ENCODE assay signal across 14 mouse cellular contexts in genomic region chr14:77272248-77272930, GRCm38 (mm10).
A peak's percentile ranks its signal among the peaks of the same experiment; 100 is the strongest.
DNase-seq lines count a peak whose midpoint lies in the region; ATAC-seq and TF ChIP-seq lines count a peak whose summit lies in the region.
"Had no signal": no experiment of that assay in that cellular context is flagged by ENCODE, and none has a peak within 500 bp of the region (broad histone marks: within the 10 kb centered on the region; RNA-seq: fewer than 3 reads in every experiment).

No protein-coding gene starts in this region.

- no peak overlapping the region for H3K4me3 ChIP-seq in kidney, embryonic 15.5 days (replicated peaks)
- no peak overlapping the region for H3K4me3 ChIP-seq in embryonic facial prominence, embryonic 14.5 days (ENCODE audit: low read depth, low read length)
- H3K4me3 ChIP-seq in hindbrain, postnatal 0 days (ENCODE audit: low read length) = no peak overlapping the region
- H3K4me3 ChIP-seq: heart, adult 2 months had no signal

- H3K9me3 ChIP-seq in kidney, embryonic 15.5 days (replicated peaks) = no peaks in the 10 kb centered on the region
- H3K9me3 ChIP-seq in embryonic facial prominence, embryonic 14.5 days (ENCODE audit: control insufficient read depth, low read length) = no peaks in the 10 kb centered on the region
- no peaks in the 10 kb centered on the region for H3K9me3 ChIP-seq in hindbrain, postnatal 0 days (ENCODE audit: low read length)

- TF ChIP-seq CTCF in hindbrain, postnatal 0 days (IDR thresholded peaks at IDR 0.05; ENCODE audit: low read depth) = no peak

- ATAC-seq in cerebellum, adult (ENCODE audit: insufficient number of reproducible peaks, low FRiP score, low TSS enrichment) = no peak
- no peak for ATAC-seq in kidney, embryonic 15.5 days (replicated peaks; ENCODE audit: low FRiP score)
- 0 out of 2 replicates have a peak, but pooled peaks have one; percentile 41 for ATAC-seq in embryonic facial prominence, embryonic 14.5 days (ENCODE audit: low read depth)
- ATAC-seq in hindbrain, postnatal 0 days = no peak
- ATAC-seq: inflammation-experienced regulatory T-cells, adult 6 months had no signal

- H3K4me1 ChIP-seq in kidney, embryonic 15.5 days = peaks cover 6% of the 10 kb centered on the region; the same call in 1 of the 2 replicates
- 0 out of 2 replicates have a peak, but pooled peaks cover 6% of the 10 kb centered on the region for H3K4me1 ChIP-seq in embryonic facial prominence, embryonic 14.5 days (ENCODE audit: control insufficient read depth, insufficient read depth, low read length)
- H3K4me1 ChIP-seq in hindbrain, postnatal 0 days (ENCODE audit: insufficient read depth, low read length) = 0 out of 2 replicates have a peak, but pooled peaks cover 5% of the 10 kb centered on the region

- H3K9ac ChIP-seq in kidney, embryonic 15.5 days = no peak overlapping the region
- H3K9ac ChIP-seq in embryonic facial prominence, embryonic 14.5 days (ENCODE audit: low read depth, low read length) = no peak overlapping the region
- H3K9ac ChIP-seq in hindbrain, postnatal 0 days (replicated peaks; ENCODE audit: low read length) = no peak overlapping the region
- H3K9ac ChIP-seq: liver, embryonic 14.5 days had no signal

- H3K36me3 ChIP-seq in kidney, embryonic 15.5 days = no peaks in the 10 kb centered on the region
- H3K36me3 ChIP-seq in embryonic facial prominence, embryonic 14.5 days (ENCODE audit: control insufficient read depth, insufficient read depth, low read length) = no peaks in the 10 kb centered on the region
- no peaks in the 10 kb centered on the region for H3K36me3 ChIP-seq in hindbrain, postnatal 0 days (ENCODE audit: insufficient read depth, low read length)

- H3K4me2 ChIP-seq in kidney, embryonic 15.5 days = 0 out of 2 replicates have a peak overlapping the region, but pooled peaks have one; percentile 10
- peak overlapping the region; percentile 17; the same call in 1 of the 2 replicates for H3K4me2 ChIP-seq in embryonic facial prominence, embryonic 14.5 days (ENCODE audit: low read depth, low read length)
- peak overlapping the region; percentile 27 for H3K4me2 ChIP-seq in hindbrain, postnatal 0 days (ENCODE audit: low read depth, low read length)

- 54% methylated on average over 12 of the region's 12 CpGs for WGBS in kidney, embryonic 15.5 days
- 55% methylated on average over 12 of the region's 12 CpGs for whole genome bisulfite sequencing in embryonic facial prominence, embryonic 14.5 days
- 44% methylated on average over 12 of the region's 12 CpGs for WGBS in hindbrain, postnatal 0 days

- H3K27ac ChIP-seq in kidney, embryonic 15.5 days = no peak overlapping the region
- peak overlapping the region; percentile 1 for H3K27ac ChIP-seq in embryonic facial prominence, embryonic 14.5 days (replicated peaks; ENCODE audit: low read depth, low read length)
- H3K27ac ChIP-seq in hindbrain, postnatal 0 days = peak overlapping the region; percentile 45; the same call in 1 of the 2 replicates
- H3K27ac ChIP-seq: heart, adult 2 months; liver, embryonic 14.5 days; macrophage had no signal

- H3K27me3 ChIP-seq in kidney, embryonic 15.5 days = no peaks in the 10 kb centered on the region
- no peaks in the 10 kb centered on the region for H3K27me3 ChIP-seq in embryonic facial prominence, embryonic 14.5 days (replicated peaks; ENCODE audit: control insufficient read depth, insufficient read depth, low read length)
- H3K27me3 ChIP-seq in hindbrain, postnatal 0 days (ENCODE audit: insufficient read depth, low read length) = no peaks in the 10 kb centered on the region

- peak; percentile 21 to 37 for DNase-seq in cerebellum, postnatal 14 days
- DNase-seq in kidney, adult 11 months = no peak
- no peak for DNase-seq in embryonic facial prominence, embryonic 14.5 days (ENCODE audit: low spot score)
- DNase-seq in hindbrain, postnatal 0 days (ENCODE audit: low spot score) = no peak
- DNase-seq in embryo, embryonic 11 days = no peak
- DNase-seq in thymus, postnatal 25 days = no peak
- DNase-seq: cerebellum, postnatal 36 days; heart, adult 2 months; layer of hippocampus, postnatal 36 days had no signal

Comparison
In these comparisons a context has a peak if more than half of its experiments do, and no peak if none do; other contexts are left out.
1. DNase-seq: peak in cerebellum, postnatal 14 days (2 of 2); none in kidney, adult 11 months (single experiment), embryonic facial prominence, embryonic 14.5 days (single experiment), hindbrain, postnatal 0 days (single experiment), embryo, embryonic 11 days (single experiment) and thymus, postnatal 25 days (single experiment).
2. Peak in every context shown above with its lines, with median percentiles within 50 percentile points of each other: H3K4me2 ChIP-seq.